16 mouse cellular contexts compared by ENCODE assay signal in the genomic region with DNA sequence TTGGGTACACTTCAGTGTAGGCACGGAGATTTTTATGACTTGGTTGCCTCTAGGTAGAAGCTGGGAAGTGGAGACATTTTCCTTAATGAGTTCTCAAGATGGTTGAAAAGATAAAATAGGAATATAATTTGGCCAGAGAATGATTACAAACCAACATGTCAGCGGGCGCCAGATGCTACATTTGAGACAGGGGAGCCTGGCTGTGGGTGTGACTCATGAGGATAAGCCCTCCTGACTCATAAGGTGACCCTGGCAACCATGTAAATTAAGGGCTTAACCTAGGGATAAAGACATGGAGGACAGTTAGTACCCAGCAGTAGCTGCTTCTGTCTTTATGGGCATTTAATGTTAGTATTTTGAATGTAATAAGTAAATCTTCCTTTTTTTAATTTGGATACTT. TPM values are rescaled to one million over a fixed set of nuclear protein-coding genes. Genes with fewer than 3 reads are reported as not detected.
"Had no signal": no experiment of that assay in that cellular context is flagged by ENCODE, and none has a peak within 500 bp of the region (broad histone marks: within the 10 kb centered on the region; RNA-seq: fewer than 3 reads in every experiment).

No protein-coding gene starts in this region.

- H3K36me3 ChIP-seq: kidney, embryonic 15.5 days; limb, embryonic 12.5 days; liver, embryonic 15.5 days; midbrain, embryonic 10.5 days; stomach, embryonic 15.5 days had no signal

- DNase-seq: kidney, adult 2 months; kidney, postnatal 14 days; liver; lung, adult 2 months; lung, postnatal 10 days; lung, postnatal 4 days; thymus, adult 2 months; thymus, postnatal 25 days had no signal

- H3K27ac ChIP-seq: kidney, embryonic 15.5 days; limb, embryonic 12.5 days; liver, embryonic 15.5 days; midbrain, embryonic 10.5 days; stomach, embryonic 15.5 days had no signal

- H3K4me2 ChIP-seq: kidney, embryonic 15.5 days; limb, embryonic 12.5 days; liver, embryonic 15.5 days; stomach, embryonic 15.5 days had no signal

- H3K4me3 ChIP-seq: kidney, embryonic 15.5 days; limb, embryonic 12.5 days; liver, embryonic 15.5 days; midbrain, embryonic 10.5 days; stomach, embryonic 15.5 days had no signal

- H3K9me3 ChIP-seq: kidney, embryonic 15.5 days; limb, embryonic 12.5 days; liver, embryonic 15.5 days; midbrain, embryonic 10.5 days; stomach, embryonic 15.5 days had no signal

- H3K9ac ChIP-seq: kidney, embryonic 15.5 days; limb, embryonic 12.5 days; liver, embryonic 15.5 days; stomach, embryonic 15.5 days had no signal

- H3K27me3 ChIP-seq: kidney, embryonic 15.5 days; limb, embryonic 12.5 days; stomach, embryonic 15.5 days had no signal

- H3K4me1 ChIP-seq: limb, embryonic 12.5 days; stomach, embryonic 15.5 days had no signal

- ATAC-seq: intestine, embryonic 16.5 days; midbrain, embryonic 16.5 days had no signal

RNA-seq across cellular contexts. Expression of a gene that starts 6.2 kb away (rescaled TPM):
- total RNA-seq: megakaryocyte, adult 5-6 weeks had no signal
